Mouse (Mus musculus) adrenal gland, postnatal 25 days (tissue): ENCODE data around the gene Ets2. TPM values are rescaled to one million over a fixed set of nuclear protein-coding genes. Genes with fewer than 3 reads are reported as not detected.

ENCODE experiments used
- DNase-seq: peaks from one replicate; pipeline ENCODE4 v3.0.0; 2021; ENCODE audit warnings: mixed read lengths
- long read RNA-seq: library from polyadenylated mRNA; stranded (forward); transcript quantifications from one replicate; pipeline ENCODE4 v2.0.0, GENCODE M21; 2021
- total RNA-seq: library from RNA; stranded (reverse); gene quantifications from 2 replicates; pipeline ENCODE4 v1.2.3, GENCODE M21; 2021

Ets2 gene
- 52.2 and 56.2 TPM in 2 replicates for total RNA-seq
- long read RNA-seq, transcript Ets2-201 (10 exons, 3,890 nt): major isoform, 34 of 49 reads
- long read RNA-seq, transcript Ets2-205 (1 exons, 3,312 nt): minor isoform, 6 of 49 reads
- long read RNA-seq, partial matches to known transcripts: 7 of 49 reads
- long read RNA-seq, other reads (novel, unspliced or antisense): 1 of 49 reads

DNA sequence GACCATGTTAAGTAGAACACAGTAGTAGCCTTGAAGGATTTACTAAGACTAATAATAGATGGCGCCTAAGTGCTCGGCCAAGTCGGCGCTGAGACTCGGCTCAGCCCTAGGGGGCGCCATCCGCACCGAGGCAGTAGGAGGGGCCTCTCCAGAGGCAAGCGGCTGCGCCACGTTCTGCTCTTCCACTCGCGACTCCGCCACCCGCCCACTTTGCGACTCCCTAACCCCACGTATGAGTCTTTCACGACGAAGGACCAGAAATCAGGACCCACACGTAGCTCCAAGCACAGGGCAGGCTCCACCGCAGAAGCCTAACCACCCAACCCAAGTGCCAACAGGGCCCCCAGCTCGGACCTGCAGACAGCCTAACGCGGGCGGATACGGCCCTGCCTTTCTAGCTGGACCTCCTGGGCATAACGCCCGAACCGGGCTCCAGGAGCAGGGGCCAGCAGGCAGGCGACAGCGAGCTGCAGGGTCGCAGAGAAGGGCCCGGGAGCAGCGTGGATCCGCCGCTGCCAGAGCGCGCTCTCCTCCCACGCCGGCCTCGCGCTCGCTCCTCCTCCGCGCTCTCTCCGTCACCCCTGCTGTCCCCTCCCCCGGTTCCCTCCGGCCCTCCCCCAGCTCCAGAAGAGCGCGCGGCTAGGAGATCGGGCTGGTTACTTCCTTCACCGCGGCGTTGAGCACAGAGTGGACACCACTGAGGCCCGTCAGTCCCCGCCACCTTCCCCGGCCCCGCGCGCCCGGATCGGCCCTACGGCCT lies at the start of gene Ets2:
Gene Ets2 (plus strand): TSS at position 274 of the 760 bp plus-strand sequence.
- peak; percentile 92 for DNase-seq

DNA sequence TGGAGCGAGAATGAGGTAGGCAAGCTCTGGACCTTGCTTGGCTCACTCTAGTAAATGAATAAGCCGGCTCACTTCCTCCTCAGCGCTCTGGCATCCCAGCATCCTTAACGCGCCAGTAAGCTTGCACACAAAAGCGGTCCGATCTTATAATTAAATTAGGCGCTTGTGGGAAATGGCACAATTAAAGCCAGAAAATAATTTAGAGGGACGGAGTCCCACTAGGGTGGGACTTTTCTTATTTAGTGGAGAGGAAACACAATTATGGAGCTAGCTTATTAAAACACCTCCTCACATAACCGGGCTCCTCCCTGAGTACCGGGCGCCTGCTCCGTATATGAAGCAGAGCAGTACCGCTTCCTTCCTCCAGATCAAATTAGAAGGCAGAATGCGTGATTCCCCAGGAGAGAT lies 47.7 kb upstream of the Ets2 start:
- DNase-seq: no peak

DNA sequence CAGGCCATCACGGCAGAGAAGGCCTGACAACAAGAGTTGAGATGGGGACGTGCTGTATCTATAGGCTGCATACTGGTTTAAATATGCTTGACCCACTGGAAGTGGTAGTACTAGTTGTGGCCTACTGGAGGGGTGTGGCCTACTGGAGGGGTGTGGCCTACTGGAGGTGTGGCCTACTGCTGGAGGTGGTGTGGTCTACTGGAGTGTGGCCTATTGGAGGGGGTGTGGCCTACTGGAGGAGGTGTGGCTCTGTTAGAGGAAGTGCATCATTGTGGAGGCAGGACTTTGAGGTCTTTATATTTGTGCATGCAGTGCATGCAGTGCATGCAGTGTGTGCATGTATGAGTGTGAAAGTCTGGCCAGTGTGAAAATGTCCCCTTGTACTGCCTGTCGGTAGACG lies 45.3 kb upstream of the Ets2 start:
- DNase-seq: no peak

DNA sequence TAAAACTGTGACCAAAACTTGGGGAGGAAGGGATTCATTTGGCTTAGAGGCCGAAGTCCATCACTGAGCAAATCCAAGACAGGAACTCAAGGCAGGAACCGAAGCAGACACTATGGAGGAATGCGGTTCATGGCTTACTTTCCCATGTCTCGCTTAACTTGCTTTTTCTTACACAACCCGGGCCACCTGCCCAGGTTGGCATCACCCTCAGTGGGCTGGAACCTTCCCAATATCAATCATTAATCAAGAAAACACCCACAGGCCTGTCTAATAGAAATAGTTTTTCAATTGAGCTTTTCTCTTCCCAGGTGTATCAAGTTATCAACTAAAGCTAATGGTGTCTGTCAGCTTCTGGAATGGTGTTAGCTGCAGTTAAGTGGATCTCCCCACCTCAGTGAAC lies 44.7 kb upstream of the Ets2 start:
- DNase-seq: no peak

DNA sequence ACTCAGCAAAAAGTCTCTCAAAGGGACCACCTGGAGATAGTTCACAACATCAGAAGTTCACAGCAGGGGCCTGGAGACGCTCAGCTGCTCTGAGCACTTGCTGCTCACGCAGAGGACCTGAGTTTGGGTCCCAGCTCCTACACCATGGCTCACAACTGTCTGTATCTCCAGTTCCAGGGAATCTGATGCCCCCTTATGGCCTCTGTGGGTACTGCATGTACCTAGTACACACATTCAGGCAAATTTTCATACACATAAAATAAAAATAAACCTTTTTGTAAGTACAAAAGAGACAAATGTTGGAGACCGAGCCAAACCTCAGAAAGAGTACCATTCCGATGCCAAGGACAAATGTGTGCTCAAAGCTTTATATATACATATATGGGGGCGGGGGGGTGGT lies 44.1 kb upstream of the Ets2 start:
- DNase-seq: no peak

DNA sequence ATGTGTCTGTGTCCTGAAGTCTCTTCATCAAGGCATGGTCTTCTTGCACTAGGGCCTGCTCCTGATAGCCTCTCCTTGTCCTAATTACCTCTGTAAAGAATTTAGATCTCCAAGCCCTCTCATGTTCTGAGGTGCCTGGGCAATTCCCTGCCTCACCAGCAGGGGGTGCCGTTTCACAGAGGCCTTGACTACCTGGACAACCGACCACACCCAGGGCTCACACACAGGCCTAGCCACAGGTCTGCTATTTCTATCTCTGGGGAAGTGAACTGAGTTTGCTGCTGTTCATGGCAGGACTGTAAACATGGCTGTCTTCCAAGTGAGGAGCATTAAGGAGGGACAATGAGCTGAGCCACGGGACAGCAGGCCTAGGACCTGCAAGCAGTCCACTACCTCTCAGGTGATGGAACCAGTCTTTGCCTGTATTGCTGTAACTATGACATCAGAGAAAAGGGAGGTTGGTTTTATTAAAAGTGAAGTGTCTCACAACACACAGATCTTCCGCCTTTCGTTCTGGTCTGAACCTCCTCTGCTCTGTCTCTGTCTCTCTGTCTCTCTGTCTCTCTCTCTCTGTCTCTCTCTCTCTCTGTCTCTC lies 42.9 kb upstream of the Ets2 start:
- DNase-seq: peak; percentile 64

DNA sequence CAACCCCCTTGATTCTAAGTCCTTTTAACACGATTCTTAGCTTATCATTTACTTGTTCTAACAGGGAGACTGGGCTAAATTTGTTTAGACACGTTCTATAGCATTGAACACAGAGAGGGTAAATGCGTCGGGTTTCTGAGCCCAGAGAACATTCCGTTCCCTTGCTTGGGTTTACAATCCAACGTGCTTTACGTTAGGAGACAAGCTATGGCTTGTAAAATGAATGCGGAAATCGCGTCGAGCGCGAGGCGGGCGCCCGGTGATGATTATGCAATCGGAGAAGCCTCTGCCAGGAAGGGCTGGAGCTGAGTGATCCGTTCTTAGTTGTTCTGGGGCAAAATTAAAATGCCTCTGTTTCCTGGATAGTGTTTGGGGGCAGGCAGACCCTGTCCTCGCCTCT lies 42.4 kb upstream of the Ets2 start:
- no peak for DNase-seq

DNA sequence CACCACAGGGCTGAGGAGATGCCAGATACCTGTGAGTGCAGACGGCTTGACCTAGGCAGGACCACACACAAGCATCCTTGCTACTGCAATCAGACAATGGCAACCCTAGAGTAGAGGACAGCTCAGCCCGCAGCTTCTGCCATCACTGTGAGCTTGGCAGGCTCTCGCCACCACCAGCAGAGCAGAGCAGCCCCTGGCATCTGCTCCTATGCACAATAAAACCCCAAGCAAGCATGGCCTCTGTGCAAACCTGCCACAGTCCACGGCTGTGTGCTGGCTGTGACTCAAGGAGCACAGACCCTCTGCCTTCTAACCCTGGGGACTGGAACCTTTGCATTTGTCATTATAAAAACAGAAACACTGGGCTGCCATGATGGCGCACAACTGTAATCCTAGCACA lies 41.0 kb upstream of the Ets2 start:
- no peak for DNase-seq

DNA sequence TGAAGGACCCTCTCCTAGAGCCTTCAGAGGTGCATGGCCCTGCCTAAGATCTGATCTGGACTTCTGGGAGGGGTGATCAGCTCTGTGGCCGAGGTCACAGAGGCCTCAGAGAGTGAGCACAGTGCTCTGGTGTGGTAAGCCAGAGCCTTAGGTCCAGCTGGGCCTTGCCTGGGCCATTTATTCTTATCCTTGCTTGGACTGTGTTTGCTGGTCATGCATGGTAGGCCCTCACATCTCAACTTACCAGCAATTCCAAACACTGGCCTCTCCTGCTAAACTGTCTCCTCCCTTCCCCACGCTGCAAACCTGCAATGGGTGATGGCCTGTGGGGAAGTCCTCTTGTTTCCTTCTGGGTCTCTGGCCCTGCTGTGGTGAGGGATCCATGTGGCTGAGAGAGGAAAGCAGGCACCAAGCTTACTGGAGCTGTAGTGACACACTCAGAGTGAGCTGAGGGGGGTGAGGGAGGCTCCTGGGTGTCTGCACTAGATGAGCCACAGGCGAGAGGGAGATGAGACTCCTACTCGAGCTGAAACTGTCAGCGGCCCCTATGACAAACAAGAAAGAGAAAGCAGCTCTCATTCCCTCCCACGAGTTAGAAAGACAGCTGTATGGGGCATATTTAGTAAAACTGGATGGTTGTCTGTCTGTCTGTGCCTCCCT lies 36.3 kb upstream of the Ets2 start:
- no peak for DNase-seq

DNA sequence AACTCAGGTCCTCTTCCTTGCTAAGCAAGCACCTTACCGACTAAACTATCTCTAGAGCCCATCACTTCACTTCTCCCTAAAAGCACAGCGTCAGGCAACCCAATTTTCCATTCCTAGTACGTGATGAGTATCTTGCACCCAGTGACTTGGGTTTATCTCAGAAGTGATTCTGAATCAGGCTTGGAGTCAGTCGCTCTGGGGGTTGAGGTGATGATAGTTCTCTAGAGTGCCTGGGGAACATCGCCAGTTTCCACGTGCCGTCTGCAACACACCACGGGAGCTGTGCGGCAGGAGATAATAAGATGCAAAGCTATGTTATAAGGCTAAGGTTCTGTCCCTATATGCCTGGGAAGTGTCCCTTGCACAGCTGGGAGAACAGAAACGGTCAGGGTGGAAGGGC lies 35.6 kb upstream of the Ets2 start:
- DNase-seq: no peak

DNA sequence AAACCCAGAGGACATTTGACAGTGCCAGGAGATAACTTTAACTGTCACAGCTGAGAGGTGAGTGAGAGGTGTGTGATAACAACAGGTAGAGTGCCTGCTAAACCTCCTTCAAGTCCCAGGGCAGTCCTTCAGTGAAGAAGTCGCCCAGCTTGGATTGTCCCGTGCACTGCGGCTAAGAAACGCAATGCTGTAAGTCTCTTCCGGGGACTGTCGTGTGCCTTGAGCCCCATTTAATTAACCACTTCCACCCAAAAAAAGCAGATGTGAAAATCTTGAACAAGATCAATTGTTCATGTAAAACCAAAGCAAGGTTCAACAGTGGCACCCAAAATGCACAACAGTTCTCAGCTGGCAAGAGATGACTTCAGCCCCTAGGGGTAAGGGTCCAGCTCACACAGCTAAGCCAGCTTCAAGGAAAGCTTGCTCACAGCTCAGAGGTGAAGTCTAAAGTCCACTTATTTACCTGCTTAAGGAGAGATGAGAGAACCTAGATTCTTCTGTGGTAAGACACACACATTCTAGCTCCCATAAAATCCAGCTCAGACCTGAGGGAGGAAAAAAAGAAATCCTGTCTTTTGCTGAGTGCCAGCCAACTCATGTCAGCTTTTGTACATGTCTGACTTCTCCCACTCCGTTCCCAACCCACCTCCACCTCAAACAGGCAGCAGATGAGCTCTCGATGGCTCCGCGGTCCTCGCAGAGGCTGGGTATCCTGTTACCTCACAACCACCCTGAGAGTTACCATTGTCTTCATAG lies 34.3 kb upstream of the Ets2 start:
- DNase-seq: no peak

DNA sequence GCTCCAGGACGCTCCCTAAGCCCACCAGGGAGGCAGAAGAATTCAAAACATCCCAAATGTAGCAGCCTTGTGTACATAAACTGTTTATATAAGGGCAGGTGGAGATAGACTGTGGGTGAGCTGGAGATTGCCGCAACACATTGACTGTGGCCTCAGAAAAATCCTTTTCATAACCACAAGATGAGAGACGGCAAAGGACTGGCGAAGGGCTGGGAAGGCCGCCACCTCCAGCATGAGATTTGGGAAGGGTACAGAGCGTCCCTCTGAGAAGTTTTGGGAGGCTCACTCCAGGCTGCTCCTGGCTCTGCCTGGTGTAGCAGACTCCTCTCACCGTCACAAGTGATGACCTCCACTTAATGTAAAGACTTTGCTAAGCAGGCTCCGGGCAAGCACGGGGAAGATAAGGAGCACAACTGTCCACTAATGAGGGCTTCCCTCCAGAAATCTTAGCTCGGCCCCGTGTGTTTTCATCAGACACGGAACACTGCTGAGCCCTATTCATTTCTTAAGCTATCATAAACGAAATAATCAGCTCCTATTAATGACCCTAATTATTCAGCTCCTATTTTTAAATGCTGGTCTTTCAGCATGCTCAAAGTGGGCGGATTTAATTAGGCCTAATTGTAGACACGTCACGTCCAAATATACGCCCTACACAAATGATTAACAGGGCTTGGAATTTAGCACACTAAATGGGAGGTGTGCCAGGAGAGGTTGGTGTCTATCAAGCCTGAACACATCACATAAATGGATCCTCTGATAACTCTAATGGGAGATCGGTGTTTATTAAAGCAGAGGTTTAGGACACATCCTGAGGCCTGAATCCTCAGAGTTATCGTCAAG lies 33.5 kb upstream of the Ets2 start:
- DNase-seq: no peak

DNA sequence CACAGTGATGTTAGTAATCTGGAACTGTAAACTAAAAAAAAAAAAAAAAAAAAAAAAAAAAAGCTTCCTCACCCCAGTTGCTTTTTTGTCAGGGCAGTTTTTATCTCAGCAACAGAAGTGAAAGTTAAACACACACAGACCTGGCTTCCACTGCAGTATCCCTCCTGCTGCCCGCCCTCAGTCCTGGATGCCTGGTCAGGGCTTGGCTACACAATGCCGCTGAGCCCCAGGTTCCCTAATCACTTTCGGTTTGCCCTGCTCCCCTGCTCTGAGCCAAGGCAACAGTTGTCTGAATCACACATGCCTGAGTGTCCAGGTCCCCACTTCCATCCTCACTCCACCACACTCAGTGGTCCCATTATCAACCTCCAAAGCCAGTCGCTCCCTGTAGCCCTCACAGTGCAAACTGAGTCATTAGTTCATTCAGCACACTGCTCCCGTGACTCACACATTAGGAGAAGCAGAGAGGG lies 27.4 kb upstream of the Ets2 start:
- no peak for DNase-seq

DNA sequence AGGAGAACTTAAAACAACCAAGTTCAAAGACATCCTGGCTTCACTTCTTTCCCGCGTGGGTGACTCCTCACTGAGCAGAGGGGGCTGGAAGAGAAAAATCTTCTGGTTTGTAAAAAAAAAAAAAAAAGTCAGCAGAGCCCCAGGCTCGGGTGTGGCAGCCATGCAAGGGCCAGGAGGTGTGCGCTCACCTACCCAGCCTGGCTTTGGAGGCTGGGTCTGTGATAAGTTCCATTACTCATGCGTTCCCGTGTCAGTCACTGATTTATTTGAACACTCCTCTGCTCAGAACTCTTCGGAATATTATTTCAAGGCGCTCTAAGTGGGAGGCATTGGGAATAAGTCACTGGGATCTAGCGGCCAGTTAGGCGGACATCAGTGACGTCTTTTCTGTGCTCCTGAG lies 26.7 kb upstream of the Ets2 start:
- DNase-seq: peak; percentile 11

DNA sequence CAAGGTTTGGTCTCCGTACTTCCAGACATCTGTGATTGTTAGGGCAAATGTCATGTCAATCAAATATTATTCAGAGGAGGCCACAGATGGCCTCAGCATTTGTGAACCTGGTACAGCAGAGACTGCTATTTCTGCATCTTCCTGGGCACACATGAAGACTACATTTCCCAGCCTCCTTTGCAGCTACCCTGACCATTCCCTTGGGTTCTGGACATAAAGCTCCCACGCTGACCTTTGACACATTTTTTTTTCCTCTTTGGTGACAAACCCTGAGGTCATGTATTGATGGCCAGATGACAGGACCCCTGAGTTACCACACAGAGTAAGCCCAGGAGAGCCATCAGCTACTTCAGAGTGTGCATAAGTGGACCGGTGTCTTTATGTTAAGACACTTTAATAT lies 25.2 kb upstream of the Ets2 start:
- DNase-seq: no peak

DNA sequence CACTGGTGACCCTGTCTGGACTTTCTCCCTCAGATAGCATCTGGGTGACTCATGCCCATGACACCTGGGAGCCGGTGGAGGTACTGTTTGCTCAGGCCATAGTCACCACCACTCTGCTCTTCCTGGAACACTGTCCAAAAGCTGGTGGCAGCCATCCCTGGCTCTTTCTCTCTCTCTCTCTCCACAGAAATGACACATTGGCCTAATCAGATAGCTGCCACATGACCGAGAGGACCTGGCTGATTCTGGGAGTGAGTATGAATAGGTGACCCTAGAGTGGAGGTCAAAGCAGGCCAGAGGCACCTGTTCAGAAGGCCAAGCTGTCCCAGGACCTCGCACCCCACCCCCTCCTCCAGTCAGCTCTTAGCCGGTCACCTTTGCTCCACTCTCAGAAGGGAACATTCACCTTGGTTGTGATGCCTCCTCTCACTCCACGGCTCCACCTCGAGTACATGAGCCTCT lies 19.4 kb upstream of the Ets2 start:
- DNase-seq: no peak

DNA sequence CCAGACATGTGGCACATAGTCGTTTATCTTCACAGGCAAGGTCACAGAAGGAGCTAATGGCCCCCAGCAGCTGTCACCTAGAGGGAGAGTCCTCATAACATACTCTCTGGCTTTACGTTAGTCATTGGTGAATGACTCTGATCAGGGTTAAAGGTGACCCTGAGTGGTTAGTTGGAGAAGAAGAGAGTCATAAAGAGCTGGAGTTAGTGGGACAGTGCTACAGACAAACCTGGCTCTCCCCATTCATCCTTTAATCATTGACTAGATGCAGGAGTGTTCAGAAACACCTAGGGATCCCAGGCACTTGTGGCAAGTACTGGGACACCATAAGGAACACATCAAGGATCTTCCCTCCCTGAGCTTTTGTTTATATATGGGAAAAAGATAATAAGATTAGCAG lies 16.1 kb upstream of the Ets2 start:
- DNase-seq: no peak

DNA sequence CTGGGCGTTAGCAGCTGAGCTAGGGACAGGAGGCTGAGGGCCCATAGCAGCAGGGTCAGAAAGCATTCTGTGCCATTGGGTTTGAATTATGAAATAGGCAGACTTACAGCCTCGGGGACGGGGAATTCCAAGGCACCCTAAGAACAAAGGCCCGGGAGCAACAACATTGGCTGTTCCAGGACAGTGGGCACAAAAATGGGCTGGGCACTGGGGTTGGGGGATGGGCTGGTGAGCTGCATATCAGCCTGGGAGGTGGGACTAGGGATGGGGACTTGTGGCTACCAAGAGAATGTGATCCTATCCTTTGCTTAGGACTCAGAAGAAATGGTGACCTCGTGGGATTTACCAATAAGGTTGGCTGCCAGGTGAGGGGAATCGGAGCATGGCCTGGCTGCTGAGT lies 15.6 kb upstream of the Ets2 start:
- no peak for DNase-seq

DNA sequence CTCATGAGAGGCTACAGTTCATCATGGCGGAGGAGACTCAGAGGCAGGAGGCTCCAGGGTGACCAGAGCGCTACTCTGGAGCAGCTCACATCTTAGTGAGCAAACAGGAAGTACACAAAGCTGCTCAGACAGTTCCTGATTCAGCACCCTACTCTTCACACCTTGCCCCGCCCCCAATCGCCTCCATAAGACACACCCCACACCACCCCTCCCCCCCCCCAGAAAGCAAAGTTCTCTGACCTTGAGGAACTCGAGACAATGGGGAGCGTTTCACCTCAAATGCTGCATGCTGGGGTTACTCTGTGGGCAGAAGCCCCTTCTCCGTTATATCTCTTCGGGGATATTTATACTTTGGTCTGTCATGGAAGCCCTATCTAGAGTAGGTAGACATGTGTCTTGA lies 15.0 kb upstream of the Ets2 start:
- no peak for DNase-seq

DNA sequence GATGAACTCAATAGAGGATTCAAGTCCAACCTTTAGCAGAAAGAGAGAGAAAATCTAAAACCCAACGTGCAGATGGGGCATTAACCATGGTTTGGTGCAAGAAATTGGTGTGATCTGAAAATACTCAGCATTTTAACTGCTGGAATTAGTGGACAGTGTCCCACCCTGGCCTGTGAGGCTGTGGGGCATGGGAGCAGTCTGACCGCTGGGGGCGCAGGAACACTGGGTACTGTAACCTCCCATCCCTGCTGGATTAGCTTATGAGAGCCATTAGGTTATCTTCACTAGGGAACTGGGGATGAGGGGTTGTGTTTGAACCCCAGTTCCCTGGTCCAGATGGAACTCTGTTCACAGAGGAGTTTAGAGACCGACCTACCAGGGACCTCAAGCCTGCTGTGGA lies 13.9 kb upstream of the Ets2 start:
- no peak for DNase-seq

DNA sequence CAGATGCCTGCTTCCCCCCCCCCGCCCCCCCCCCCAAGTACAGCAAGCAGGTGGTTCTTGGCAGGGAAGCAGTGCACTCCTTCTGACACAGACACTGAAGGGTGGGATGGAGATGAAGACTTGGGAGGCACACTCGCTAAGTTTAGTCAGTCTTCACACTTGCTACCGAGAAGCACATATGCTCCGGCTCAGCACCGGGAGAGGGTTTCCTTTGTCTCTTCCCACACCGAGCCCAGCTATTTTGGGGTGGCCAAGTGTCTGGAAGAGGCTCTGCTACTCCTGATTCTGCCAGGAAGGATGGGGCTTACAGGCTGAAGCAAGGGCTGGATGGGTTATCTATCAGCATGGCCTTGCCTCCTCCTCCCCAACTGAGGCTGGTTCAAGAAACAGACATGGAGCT lies 5.3 kb upstream of the Ets2 start:
- no peak for DNase-seq

DNA sequence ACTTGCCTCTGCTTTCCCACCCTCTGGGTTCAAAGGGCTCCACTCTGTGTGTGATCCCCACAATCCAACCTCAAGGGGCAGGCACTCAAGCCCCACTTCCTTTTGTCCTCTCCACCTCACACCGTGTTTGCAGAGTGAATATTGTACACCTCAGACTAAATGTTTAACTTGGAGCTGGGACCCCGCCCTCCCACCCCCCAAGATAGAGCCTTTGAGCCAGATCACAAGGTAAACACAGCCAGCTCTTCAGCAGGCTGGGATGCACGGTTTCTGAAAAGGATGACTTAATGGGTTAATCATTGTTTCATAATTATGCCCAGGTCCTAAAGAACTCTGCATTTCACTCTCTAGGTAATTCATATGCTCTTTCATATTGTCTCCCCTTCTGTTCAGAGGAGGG lies 2.2 kb upstream of the Ets2 start:
- DNase-seq: no peak
